Mouse (Mus musculus) colon, adult 2 months (tissue): ENCODE measurements around the gene Usp13. TPM values are rescaled to one million over a fixed set of nuclear protein-coding genes. Genes with fewer than 3 reads are reported as not detected.

ENCODE experiments used
- polyA plus RNA-seq: library from polyadenylated mRNA; depleted of rRNA; stranded (reverse); fragments of >200 nt; gene quantifications from 2 replicates; pipeline ENCODE4 v1.2.3, GENCODE M21; 2012; rRNA removed

Gene Usp13
- 0.68 and 1.6 TPM in 2 replicates for polyA plus RNA-seq

GRCm38 (mm10) chr3:32817357-32818326 lies at the start of gene Usp13:
Usp13 (plus strand) TSS chr3:32817546.

Other genes with a start within 250 kb of the Usp13 start
- gene Gnb4, start 201.0 kb upstream of the Usp13 start, polyA plus RNA-seq: 11.8 and 15.2 TPM in 2 replicates
- 12.9 and 14.5 TPM in 2 replicates for gene Actl6a, start 111.2 kb upstream of the Usp13 start, polyA plus RNA-seq
- 277 and 290 TPM in 2 replicates for gene Ndufb5, start 80.6 kb upstream of the Usp13 start, polyA plus RNA-seq
- 0.81 and 1.2 TPM in 2 replicates for gene Mrpl47, start 79.9 kb upstream of the Usp13 start, polyA plus RNA-seq